Mouse (Mus musculus) kidney, adult 2 months (tissue): ENCODE measurements around the gene Gng2.

ENCODE experiments used
- CTCF ChIP-seq: fragments of 200-500 bp; conservative IDR thresholded peaks from 2 replicates; pipeline ENCODE4 v1.5.1; 2011; ENCODE audit warnings: low read depth, mild to moderate bottlenecking, control low read depth, low read length, moderate library complexity, mixed read lengths; ENCODE audit not compliant: insufficient read depth, insufficient read length
- POLR2A ChIP-seq: fragments of 200-500 bp; IDR thresholded peaks from one replicate; pipeline ENCODE4 v1.6.1; 2011; ENCODE audit warnings: low read depth, low read length, control low read depth

GRCm38 (mm10) chr14:19933314-19933713 lies 44.1 kb downstream of the Gng2 start:
- TF ChIP-seq POLR2A (no peak), CTCF (no peak)
